Mouse (Mus musculus) heart, embryonic 11.5 days (tissue): ENCODE data around the gene Nme9. TPM values are rescaled to one million over a fixed set of nuclear protein-coding genes. Genes with fewer than 3 reads are reported as not detected.
A peak's percentile ranks its signal among the peaks of the same experiment; 100 is the strongest.

ENCODE experiments used
- ATAC-seq: fragments of 200-750 bp; cut with Nextera tagmentation; replicated peaks from 2 replicates; pipeline ENCODE4 v1.8.0; 2017; ENCODE audit warnings: moderate library complexity; ENCODE audit not compliant: insufficient number of reproducible peaks, low FRiP score, low TSS enrichment
- H3K27ac ChIP-seq: fragments of 300-500 bp; sonication (generic); 2 replicates; pipeline ENCODE4 v1.5.1; 2014; ENCODE audit warnings: mild to moderate bottlenecking, low read depth, low read length
- H3K27me3 ChIP-seq: fragments of 300-500 bp; sonication (generic); 2 replicates; pipeline ENCODE4 v1.6.1; 2014; ENCODE audit warnings: mild to moderate bottlenecking, low read length, mixed read lengths; ENCODE audit not compliant: control insufficient read depth, insufficient read depth
- H3K36me3 ChIP-seq: fragments of 300-500 bp; sonication (generic); 2 replicates; pipeline ENCODE4 v1.6.1; 2014; ENCODE audit warnings: mild to moderate bottlenecking, low read length, moderate library complexity, mixed read lengths; ENCODE audit not compliant: control insufficient read depth, insufficient read depth
- H3K4me1 ChIP-seq: fragments of 300-500 bp; sonication (generic); 2 replicates; pipeline ENCODE4 v1.6.1; 2014; ENCODE audit warnings: low read length; ENCODE audit not compliant: control insufficient read depth, insufficient read depth
- H3K4me2 ChIP-seq: fragments of 300-500 bp; sonication (generic); 2 replicates; pipeline ENCODE4 v1.6.1; 2014; ENCODE audit warnings: mild to moderate bottlenecking, moderate library complexity
- H3K4me3 ChIP-seq: fragments of 300-500 bp; sonication (generic); 2 replicates; pipeline ENCODE4 v1.5.1; 2014; ENCODE audit warnings: low read depth, low read length
- H3K9ac ChIP-seq: fragments of 300-500 bp; sonication (generic); 2 replicates; pipeline ENCODE4 v1.6.1; 2014; ENCODE audit warnings: mild to moderate bottlenecking, low read depth, low read length, moderate library complexity
- H3K9me3 ChIP-seq: fragments of 300-500 bp; sonication (generic); replicated peaks from 2 replicates; pipeline ENCODE4 v1.6.1; 2016; ENCODE audit warnings: low read length; ENCODE audit not compliant: control insufficient read depth
- WGBS: fragments of 180-500 bp; shearing (Covaris S2); extraction: QIAGEN DNeasy Blood & Tissue Kit; methylation state at CpG from one replicate; pipeline ENCODE4 v1.1.7; 2014; ENCODE audit not compliant: insufficient replicate concordance; 5-methylcytosine and 5-hydroxymethylcytosine counted together
- polyA plus RNA-seq: library from polyadenylated mRNA; unstranded; fragments of >200 nt; fragmentation: Nextera tagmentation; extraction: Ambion mirVana; gene quantifications from 2 replicates; pipeline ENCODE4 v1.2.1, GENCODE M21; 2014

The Nme9 gene
- polyA plus RNA-seq, 1 experiment from 2014 or later = 0.19 TPM

- Histone ChIP-seq H3K27me3 (0 out of 2 replicates have a peak, but pooled peaks cover 2% of the 10 kb centered on the region), H3K27ac (no peak overlapping the region), H3K4me2 (no peak overlapping the region), H3K36me3 (no peaks in the 10 kb centered on the region), H3K4me1 (peaks cover 9% of the 10 kb centered on the region), H3K9me3 (no peaks in the 10 kb centered on the region), H3K9ac (no peak overlapping the region), H3K4me3 (no peak overlapping the region)
- 78% methylated on average over 6 of the region's 6 CpGs for WGBS
- no peak for ATAC-seq
Measured at GRCm38 (mm10) chr9:99431963-99432362, 19.3 kb upstream of the Nme9 start.

GRCm38 (mm10) chr9:99432478-99432877, 18.8 kb upstream of the Nme9 start:
- peaks cover 3% of the 10 kb centered on the region for H3K27me3 ChIP-seq
- no peak overlapping the region for H3K4me3 ChIP-seq
- ATAC-seq = no peak
- H3K9ac ChIP-seq = no peak overlapping the region
- H3K9me3 ChIP-seq = no peaks in the 10 kb centered on the region
- H3K27ac ChIP-seq = no peak overlapping the region
- no peaks in the 10 kb centered on the region for H3K36me3 ChIP-seq
- 52% methylated on average over 4 of the region's 4 CpGs for WGBS
- no peak overlapping the region for H3K4me2 ChIP-seq
- peaks cover 9% of the 10 kb centered on the region for H3K4me1 ChIP-seq

- H3K9ac ChIP-seq = peak overlapping the region; percentile 8; the same call in 1 of the 2 replicates
- peak overlapping the region; percentile 76 for H3K4me3 ChIP-seq
- ATAC-seq = no peak; the same call in 1 of the 2 replicates
- peaks cover 15% of the 10 kb centered on the region for H3K27me3 ChIP-seq
- 56% methylated on average over 14 of the region's 14 CpGs for WGBS
- peak overlapping the region; percentile 93 for H3K4me2 ChIP-seq
- H3K27ac ChIP-seq = no peak overlapping the region
- no peaks in the 10 kb centered on the region for H3K9me3 ChIP-seq
- H3K4me1 ChIP-seq = peaks cover 9% of the 10 kb centered on the region
- no peaks in the 10 kb centered on the region for H3K36me3 ChIP-seq
Measured at GRCm38 (mm10) chr9:99434892-99435618, 16.2 kb upstream of the Nme9 start.

GRCm38 (mm10) chr9:99435619-99436181, 15.6 kb upstream of the Nme9 start:
- ATAC-seq = peak; percentile 23; the same call in 1 of the 2 replicates
- 23% methylated on average over 16 of the region's 16 CpGs for WGBS
- Histone ChIP-seq H3K4me3 (peak overlapping the region; percentile 76), H3K4me1 (peaks cover 9% of the 10 kb centered on the region), H3K9ac (peak overlapping the region; percentile 79), H3K27ac (no peak overlapping the region), H3K36me3 (no peaks in the 10 kb centered on the region), H3K27me3 (peaks cover 15% of the 10 kb centered on the region), H3K4me2 (peak overlapping the region; percentile 93), H3K9me3 (no peaks in the 10 kb centered on the region)

GRCm38 (mm10) chr9:99436182-99437030, 14.9 kb upstream of the Nme9 start:
- Histone ChIP-seq H3K9me3 (no peaks in the 10 kb centered on the region), H3K27me3 (peaks cover 15% of the 10 kb centered on the region), H3K4me3 (peak overlapping the region; percentile 76), H3K36me3 (no peaks in the 10 kb centered on the region), H3K4me1 (peaks cover 9% of the 10 kb centered on the region), H3K4me2 (peak overlapping the region; percentile 93), H3K9ac (peak overlapping the region; percentile 79), H3K27ac (no peak overlapping the region)
- under 1% methylated on average over 67 of the region's 86 CpGs for WGBS
- peak; percentile 78 for ATAC-seq

GRCm38 (mm10) chr9:99437031-99437764, 14.1 kb upstream of the Nme9 start, which contains the start of gene Mras:
TSS of gene Mras (minus strand) at chr9:99437381.
- Histone ChIP-seq H3K27me3 (peaks cover 15% of the 10 kb centered on the region), H3K9me3 (no peaks in the 10 kb centered on the region), H3K4me1 (peaks cover 9% of the 10 kb centered on the region), H3K27ac (no peak within 1 kb of the TSS), H3K9ac (peak within 1 kb of the TSS; percentile 79), H3K4me3 (peak within 1 kb of the TSS; percentile 76), H3K36me3 (no peaks in the 10 kb centered on the region), H3K4me2 (peak within 1 kb of the TSS; percentile 93)
- no peak for ATAC-seq
- WGBS = 18% methylated on average over 27 of the region's 27 CpGs

- H3K4me2 ChIP-seq = no peak overlapping the region
- no peak overlapping the region for H3K27ac ChIP-seq
- WGBS = 65% methylated on average over 12 of the region's 12 CpGs
- no peak overlapping the region for H3K4me3 ChIP-seq
- no peak for ATAC-seq
- H3K4me1 ChIP-seq = peaks cover 9% of the 10 kb centered on the region
- no peak overlapping the region for H3K9ac ChIP-seq
- H3K9me3 ChIP-seq = no peaks in the 10 kb centered on the region
- peaks cover 15% of the 10 kb centered on the region for H3K27me3 ChIP-seq
- no peaks in the 10 kb centered on the region for H3K36me3 ChIP-seq
Measured at GRCm38 (mm10) chr9:99437781-99438565, 13.3 kb upstream of the Nme9 start.
